Mouse (Mus musculus) induced T-regulatory cell, adult 2 months (primary cell): ENCODE measurements around the gene Pde10a.

Experiments
- DNase-seq: peaks from one replicate; pipeline ENCODE4 v3.0.0-alpha.2; 2012; ENCODE audit warnings: low read depth

The Pde10a gene

GRCm38 (mm10) chr17:8525971-8526740 is 984 bp downstream of the Pde10a start:
- DNase-seq = no peak

- no peak for DNase-seq
Measured at GRCm38 (mm10) chr17:8526815-8527261, 1.7 kb downstream of the Pde10a start.

- no peak for DNase-seq
Measured at GRCm38 (mm10) chr17:8528641-8529040, 3.5 kb downstream of the Pde10a start.

GRCm38 (mm10) chr17:8532609-8533008 is 7.4 kb downstream of the Pde10a start:
- no peak for DNase-seq

- peak; percentile 57 for DNase-seq
Measured at GRCm38 (mm10) chr17:8533828-8534227, 8.7 kb downstream of the Pde10a start.

- no peak for DNase-seq
Measured at GRCm38 (mm10) chr17:8536522-8536921, 11.3 kb downstream of the Pde10a start.

GRCm38 (mm10) chr17:8538102-8538501 is 12.9 kb downstream of the Pde10a start:
- DNase-seq = peak; percentile 60

GRCm38 (mm10) chr17:8541974-8542538 is 16.9 kb downstream of the Pde10a start:
- no peak for DNase-seq

- no peak for DNase-seq
Measured at GRCm38 (mm10) chr17:8546366-8546765, 21.2 kb downstream of the Pde10a start.

GRCm38 (mm10) chr17:8548733-8549132 is 23.6 kb downstream of the Pde10a start:
- no peak for DNase-seq

GRCm38 (mm10) chr17:8551641-8552040 is 26.5 kb downstream of the Pde10a start:
- DNase-seq = no peak

- no peak for DNase-seq
Measured at GRCm38 (mm10) chr17:8552346-8553035, 27.3 kb downstream of the Pde10a start.

- no peak for DNase-seq
Measured at GRCm38 (mm10) chr17:8553601-8554000, 28.4 kb downstream of the Pde10a start.

- DNase-seq = no peak
Measured at GRCm38 (mm10) chr17:8554219-8554618, 29.0 kb downstream of the Pde10a start.

GRCm38 (mm10) chr17:8555785-8556184 is 30.6 kb downstream of the Pde10a start:
- no peak for DNase-seq

GRCm38 (mm10) chr17:8556223-8556622 is 31.1 kb downstream of the Pde10a start:
- no peak for DNase-seq

- no peak for DNase-seq
Measured at GRCm38 (mm10) chr17:8557926-8558325, 32.8 kb downstream of the Pde10a start.

GRCm38 (mm10) chr17:8562101-8562885 is 37.1 kb downstream of the Pde10a start:
- DNase-seq = peak; percentile 77

GRCm38 (mm10) chr17:8562886-8563280 is 37.7 kb downstream of the Pde10a start:
- DNase-seq = no peak

GRCm38 (mm10) chr17:8566850-8567249 is 41.7 kb downstream of the Pde10a start, which contains the start of gene Gm17087:
Gene Gm17087, minus strand, starts transcription at chr17:8566950.
- no peak for DNase-seq

GRCm38 (mm10) chr17:8573542-8574260 is 48.5 kb downstream of the Pde10a start:
- no peak for DNase-seq
